In the genomic region with DNA sequence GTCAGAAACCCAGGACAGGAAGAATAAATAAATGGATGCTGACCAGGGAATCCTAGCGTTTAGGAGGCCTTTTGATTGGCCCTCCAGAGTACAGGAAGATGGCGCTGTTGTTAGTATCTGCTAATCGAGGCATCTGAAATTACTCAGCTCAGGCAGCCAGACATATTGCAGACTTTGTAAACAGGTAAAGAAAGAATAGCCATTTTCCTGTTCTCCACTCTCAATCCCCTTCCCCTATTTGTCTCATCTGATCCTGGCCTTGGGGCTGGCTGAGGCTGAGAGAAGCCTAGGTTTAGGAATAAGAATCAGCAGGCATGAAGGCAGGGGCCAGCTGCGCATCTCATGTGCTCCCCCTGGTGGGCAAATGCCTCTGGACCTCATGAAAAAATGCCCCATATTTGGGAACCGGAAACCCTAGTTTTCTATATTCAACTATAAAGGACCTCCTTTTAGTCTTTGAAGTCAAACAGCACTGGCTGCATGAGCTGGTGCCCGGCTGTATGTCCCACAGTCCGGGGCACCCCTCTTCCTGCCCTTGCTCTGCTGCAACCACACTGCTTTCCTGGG, we compare ENCODE assay signal across 8 mouse cellular contexts. TPM values are rescaled to one million over a fixed set of nuclear protein-coding genes. Genes with fewer than 3 reads are reported as not detected.
DNase-seq lines count a peak whose midpoint lies in the region; ATAC-seq and TF ChIP-seq lines count a peak whose summit lies in the region.
"Had no signal": no experiment of that assay in that cellular context is flagged by ENCODE, and none has a peak within 500 bp of the region (broad histone marks: within the 10 kb centered on the region; RNA-seq: fewer than 3 reads in every experiment).

No protein-coding gene starts in this region.

- H3K9ac ChIP-seq in ES-E14 (ENCODE audit: insufficient read depth, low read depth, low read length, poor library complexity, severe bottlenecking), result no peak overlapping the region
- H3K9ac ChIP-seq: limb, embryonic 15.5 days had no signal

- in situ Hi-C loops in ES-E14 (cut with MboI; ENCODE audit: low sequenced_read_pairs in 2 of 2, unreplicated experiment in 2 of 2), result no loop called here

- peak; percentile 51 to 77; a peak in 3 of 4 replicates for ATAC-seq in hematopoietic stem cell, adult 5-6 weeks (replicated peaks in 1 of 2; ENCODE audit: insufficient read depth in 1 of 2, low FRiP score in 2 of 2, low TSS enrichment in 1 of 2, low read depth in 1 of 2, poor library complexity in 2 of 2, severe bottlenecking in 2 of 2)
- ATAC-seq in megakaryocyte-erythroid progenitor cell, adult 5-6 weeks (replicated peaks; ENCODE audit: low FRiP score, low TSS enrichment, poor library complexity, severe bottlenecking), result peak; percentile 68

- peaks cover 5 to 6% of the 10 kb centered on the region in 2 experiments; a peak in 1 of 4 replicates for H3K4me1 ChIP-seq in ES-E14 (ENCODE audit: control insufficient read depth in 2 of 2, insufficient read depth in 2 of 2, low read length in 2 of 2, poor library complexity in 1 of 2)

- no peak overlapping the region for H3K27ac ChIP-seq in ES-E14 (ENCODE audit: insufficient read depth, low read depth, low read length, poor library complexity, severe bottlenecking)
- H3K27ac ChIP-seq: limb, embryonic 15.5 days had no signal

- no peaks in the 10 kb centered on the region for H3K36me3 ChIP-seq in ES-E14 (ENCODE audit: control insufficient read depth, insufficient read depth, low read length, poor library complexity, severe bottlenecking)
- H3K36me3 ChIP-seq: limb, embryonic 15.5 days had no signal

- no peaks in the 10 kb centered on the region for H3K9me3 ChIP-seq in ES-E14 (ENCODE audit: control insufficient read depth, insufficient read depth, low read depth, low read length)
- H3K9me3 ChIP-seq: limb, embryonic 15.5 days had no signal

- H3K4me3 ChIP-seq in ES-E14 (ENCODE audit: insufficient read depth in 1 of 2, low read depth in 1 of 2, low read length in 2 of 2, poor library complexity in 1 of 2, severe bottlenecking in 1 of 2), result no peak overlapping the region
- H3K4me3 ChIP-seq: limb, embryonic 15.5 days had no signal

- DNase-seq in ES-E14 (ENCODE audit: low read depth, low spot score), result peak; percentile 41
- DNase-seq in adrenal gland, postnatal 10 days, result peak; percentile 90
- DNase-seq in embryo, embryonic 9.5 days (ENCODE audit: extremely low spot score), result peak; percentile 72
- peak; percentile 71 to 83 for DNase-seq in left cerebral cortex, adult 18-20 months (ENCODE audit: low spot score in 2 of 2)
- peak; percentile 29 to 82 for DNase-seq in spleen, postnatal 10 days (ENCODE audit: low spot score in 2 of 2)

TF ChIP-seq in ES-E14, 5 proteins besides CTCF, POLR2A, EP300 and RAD21:
- no peak for TF ChIP-seq HCFC1 (IDR thresholded peaks at IDR 0.05; ENCODE audit: borderline replicate concordance, insufficient read depth, low read length)
- TF ChIP-seq ZC3H11A (IDR thresholded peaks at IDR 0.05; ENCODE audit: borderline replicate concordance, low read depth, low read length), result peak; percentile 67
- TF ChIP-seq ZNF384 (IDR thresholded peaks at IDR 0.05; ENCODE audit: low read depth, low read length), result 0 out of 2 replicates have a peak, but pooled peaks have one; percentile 35
- no peak for TF ChIP-seq MAFK (IDR thresholded peaks at IDR 0.05; ENCODE audit: insufficient read depth, low read depth, low read length)
- TF ChIP-seq CHD2 (IDR thresholded peaks at IDR 0.05; ENCODE audit: low read depth, low read length), result no peak
TF ChIP-seq in ES-E14: peak in this region for 2.

RNA-seq across cellular contexts. Expression of a gene that starts 44.8 kb away (rescaled TPM):
- total RNA-seq in ES-E14 (2012; rRNA removed), result 13.6 and 14.2 TPM in 2 replicates
- total RNA-seq in adrenal gland, postnatal 10 days (2021), result 10 to 100 TPM; 51.6 to 59.0 TPM
- total RNA-seq in hematopoietic stem cell, adult 5-6 weeks (2017), result 40.5 and 50.3 TPM in 2 replicates
- total RNA-seq in left cerebral cortex, adult 18-20 months (2021), result 10 to 100 TPM; 22.7 TPM
- total RNA-seq in megakaryocyte-erythroid progenitor cell, adult 5-6 weeks (2014; fragmentation: Nextera tagmentation), result 27.7 and 28.8 TPM in 2 replicates
- 22.7 and 23.9 TPM in 2 replicates for total RNA-seq in megakaryocyte-erythroid progenitor cell, adult 5-6 weeks (2017)

RNA-seq across cellular contexts. Expression of a gene that starts 48.7 kb away (rescaled TPM):
- 16.6 and 37.4 TPM in 2 replicates for total RNA-seq in ES-E14 (2012; rRNA removed)
- 10 to 100 TPM; 52.0 to 57.7 TPM for total RNA-seq in adrenal gland, postnatal 10 days (2021)
- total RNA-seq in hematopoietic stem cell, adult 5-6 weeks (2017), result 17.4 and 25.6 TPM in 2 replicates
- 1 to 10 TPM; 3.4 to 4.0 TPM for total RNA-seq in left cerebral cortex, adult 18-20 months (2021)
- 0.28 TPM in 1 of 2 replicates, not detected in the other for total RNA-seq in megakaryocyte-erythroid progenitor cell, adult 5-6 weeks (2014; fragmentation: Nextera tagmentation)
- total RNA-seq in megakaryocyte-erythroid progenitor cell, adult 5-6 weeks (2017), result 0.72 and 1.5 TPM in 2 replicates
